Mouse (Mus musculus) CD8-positive naive resting alpha-beta T cell, adult 2 months (primary cell): ENCODE measurements at regions not wholly inside any gene's neighbourhood (a gene's known extent, or its start where the extent isn't known, plus 50 kb on each side); places are given as distances from the start of the nearest gene placed in this dataset.

Experiments
- DNase-seq, 2 experiments: peaks; one replicate each; pipeline ENCODE4 v3.0.0; 2022; ENCODE audit warnings: low read depth in 2 of 2, low spot score in 2 of 2

- peak; percentile 18 to 31 for DNase-seq
Measured at GRCm38 (mm10) chr10:120666985-120667677, 190.9 kb upstream of the Hmga2 start.

- no peak for DNase-seq
Measured at GRCm38 (mm10) chr10:120666202-120666860, 190.1 kb upstream of the Hmga2 start.

- no peak for DNase-seq
Measured at GRCm38 (mm10) chr10:120665670-120666069, 189.4 kb upstream of the Hmga2 start.

GRCm38 (mm10) chr10:120664419-120664818, 188.2 kb upstream of the Hmga2 start:
- DNase-seq = no peak

- no peak for DNase-seq
Measured at GRCm38 (mm10) chr10:120663396-120663795, 187.1 kb upstream of the Hmga2 start.

GRCm38 (mm10) chr10:120660503-120660902, 184.2 kb upstream of the Hmga2 start:
- DNase-seq = no peak

GRCm38 (mm10) chr10:120655238-120655931, 179.1 kb upstream of the Hmga2 start:
- DNase-seq = no peak

GRCm38 (mm10) chr10:120652525-120653215, 176.4 kb upstream of the Hmga2 start:
- no peak for DNase-seq

GRCm38 (mm10) chr10:120651845-120652244, 175.6 kb upstream of the Hmga2 start:
- DNase-seq = no peak

GRCm38 (mm10) chr10:120650336-120650735, 174.1 kb upstream of the Hmga2 start:
- DNase-seq = no peak

GRCm38 (mm10) chr10:120648741-120649140, 172.5 kb upstream of the Hmga2 start:
- no peak for DNase-seq

- DNase-seq = no peak
Measured at GRCm38 (mm10) chr10:120648031-120648430, 171.8 kb upstream of the Hmga2 start.

- DNase-seq = no peak
Measured at GRCm38 (mm10) chr10:120647323-120647722, 171.1 kb upstream of the Hmga2 start.

GRCm38 (mm10) chr10:120646862-120647311, 170.6 kb upstream of the Hmga2 start:
- no peak for DNase-seq

- DNase-seq = no peak
Measured at GRCm38 (mm10) chr10:120640847-120641246, 164.6 kb upstream of the Hmga2 start.

- DNase-seq = no peak
Measured at GRCm38 (mm10) chr10:120638316-120638715, 162.0 kb upstream of the Hmga2 start.

GRCm38 (mm10) chr10:120635818-120636543, 159.7 kb upstream of the Hmga2 start:
- no peak for DNase-seq

- DNase-seq = no peak
Measured at GRCm38 (mm10) chr10:120635194-120635593, 158.9 kb upstream of the Hmga2 start.

GRCm38 (mm10) chr10:120632071-120632470, 155.8 kb upstream of the Hmga2 start:
- no peak for DNase-seq

- no peak for DNase-seq
Measured at GRCm38 (mm10) chr10:120628066-120628465, 151.8 kb upstream of the Hmga2 start.

GRCm38 (mm10) chr10:120625474-120625873, 149.2 kb upstream of the Hmga2 start:
- DNase-seq = peak; percentile 64 to 68
